Mouse (Mus musculus): Measurements from ENCODE around the gene Ints4. TPM values are rescaled to one million over a fixed set of nuclear protein-coding genes. Genes with fewer than 3 reads are reported as not detected.

The Ints4 gene
- polyA plus RNA-seq (2014; fragmentation: Illumina TruSeq; extraction: RNeasy Lipid Tissue Mini Kit (QIAGEN cat#74804); ENCODE audit: low read depth, low replicate concordance): 88.6 TPM

GRCm38 (mm10) chr7:97480821-97481339 is at the start of gene Ints4:
TSS of gene Ints4 (plus strand) at chr7:97480956.

GRCm38 (mm10) chr7:97451023-97451422 is 29.7 kb upstream of the Ints4 start, which contains the start of gene Kctd14:
TSS of gene Kctd14 (plus strand) at chr7:97451323.

GRCm38 (mm10) chr7:97579067-97579975 is 98.6 kb downstream of the Ints4 start, which contains the start of the genes Aamdc and Rsf1:
TSS of gene Aamdc (minus strand) at chr7:97579497.
TSS of gene Rsf1 (plus strand) at chr7:97579889.

Other genes starting within 250 kb of the Ints4 start
- 0.21 TPM for gene Usp35, start 148.9 kb upstream of the Ints4 start, polyA plus RNA-seq (2014; fragmentation: Illumina TruSeq; extraction: RNeasy Lipid Tissue Mini Kit (QIAGEN cat#74804); ENCODE audit: low read depth, low replicate concordance)
- 1.2 TPM for gene Kctd21, start 148.6 kb upstream of the Ints4 start, polyA plus RNA-seq (2014; fragmentation: Illumina TruSeq; extraction: RNeasy Lipid Tissue Mini Kit (QIAGEN cat#74804); ENCODE audit: low read depth, low replicate concordance)
- 44.0 TPM for gene Alg8, start 109.3 kb upstream of the Ints4 start, polyA plus RNA-seq (2014; fragmentation: Illumina TruSeq; extraction: RNeasy Lipid Tissue Mini Kit (QIAGEN cat#74804); ENCODE audit: low read depth, low replicate concordance)
- gene Ndufc2, start 81.0 kb upstream of the Ints4 start, polyA plus RNA-seq (2014; fragmentation: Illumina TruSeq; extraction: RNeasy Lipid Tissue Mini Kit (QIAGEN cat#74804); ENCODE audit: low read depth, low replicate concordance): 57.3 TPM
- gene Thrsp, start 63.2 kb upstream of the Ints4 start, polyA plus RNA-seq (2014; fragmentation: Illumina TruSeq; extraction: RNeasy Lipid Tissue Mini Kit (QIAGEN cat#74804); ENCODE audit: low read depth, low replicate concordance): 0.71 TPM
- gene Kctd14, start 29.6 kb upstream of the Ints4 start, polyA plus RNA-seq (2014; fragmentation: Illumina TruSeq; extraction: RNeasy Lipid Tissue Mini Kit (QIAGEN cat#74804); ENCODE audit: low read depth, low replicate concordance): 23.3 TPM
- gene Aamdc, start 98.5 kb downstream of the Ints4 start, polyA plus RNA-seq (2014; fragmentation: Illumina TruSeq; extraction: RNeasy Lipid Tissue Mini Kit (QIAGEN cat#74804); ENCODE audit: low read depth, low replicate concordance): 15.7 TPM
- gene Rsf1, start 98.9 kb downstream of the Ints4 start, polyA plus RNA-seq (2014; fragmentation: Illumina TruSeq; extraction: RNeasy Lipid Tissue Mini Kit (QIAGEN cat#74804); ENCODE audit: low read depth, low replicate concordance): 30.8 TPM
- 57.2 TPM for gene Clns1a, start 215.7 kb downstream of the Ints4 start, polyA plus RNA-seq (2014; fragmentation: Illumina TruSeq; extraction: RNeasy Lipid Tissue Mini Kit (QIAGEN cat#74804); ENCODE audit: low read depth, low replicate concordance)